Mouse (Mus musculus) kidney, adult 11 months (tissue): ENCODE measurements around the gene Klhl7.

Source experiments
- DNase-seq: peaks from one replicate; pipeline ENCODE4 v3.0.0; 2022

The Klhl7 gene

DNA sequence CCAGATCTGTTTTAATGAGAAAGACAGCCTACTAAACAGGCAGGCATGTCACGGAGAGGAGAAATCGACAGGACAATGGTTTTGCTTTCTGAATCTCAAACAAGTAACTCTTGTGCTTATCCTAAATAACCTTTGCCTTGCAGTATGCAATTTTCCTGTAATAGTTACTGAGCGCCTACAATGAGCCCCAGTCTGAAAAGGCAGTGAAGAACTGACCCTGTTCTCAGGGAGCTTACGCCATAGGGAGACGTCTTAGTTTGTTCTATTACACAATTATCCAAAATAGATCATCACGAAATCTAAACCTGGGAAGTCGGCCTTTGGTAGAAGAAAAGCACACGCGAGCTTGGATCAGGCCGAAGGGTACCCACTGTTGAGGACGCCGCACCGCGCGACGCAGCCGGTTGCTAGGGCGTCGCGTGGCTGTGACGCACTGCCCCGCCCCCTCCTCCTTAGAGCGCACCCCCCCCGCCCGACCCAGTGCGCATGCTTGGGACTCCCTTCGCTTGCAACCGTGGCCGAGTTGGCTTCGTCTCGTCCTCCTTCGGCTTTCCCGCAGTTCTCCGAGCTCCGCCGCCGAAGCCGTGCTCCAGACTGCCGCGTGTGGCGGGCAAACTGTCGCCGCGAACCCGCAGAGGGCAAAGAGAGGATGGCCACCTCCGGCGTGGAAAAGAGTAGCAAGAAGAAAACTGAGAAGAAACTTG, at the start of gene Klhl7:
TSS of gene Klhl7 (plus strand) at position 500 of the 704 bp plus-strand sequence.
- DNase-seq: peak; percentile 76

DNA sequence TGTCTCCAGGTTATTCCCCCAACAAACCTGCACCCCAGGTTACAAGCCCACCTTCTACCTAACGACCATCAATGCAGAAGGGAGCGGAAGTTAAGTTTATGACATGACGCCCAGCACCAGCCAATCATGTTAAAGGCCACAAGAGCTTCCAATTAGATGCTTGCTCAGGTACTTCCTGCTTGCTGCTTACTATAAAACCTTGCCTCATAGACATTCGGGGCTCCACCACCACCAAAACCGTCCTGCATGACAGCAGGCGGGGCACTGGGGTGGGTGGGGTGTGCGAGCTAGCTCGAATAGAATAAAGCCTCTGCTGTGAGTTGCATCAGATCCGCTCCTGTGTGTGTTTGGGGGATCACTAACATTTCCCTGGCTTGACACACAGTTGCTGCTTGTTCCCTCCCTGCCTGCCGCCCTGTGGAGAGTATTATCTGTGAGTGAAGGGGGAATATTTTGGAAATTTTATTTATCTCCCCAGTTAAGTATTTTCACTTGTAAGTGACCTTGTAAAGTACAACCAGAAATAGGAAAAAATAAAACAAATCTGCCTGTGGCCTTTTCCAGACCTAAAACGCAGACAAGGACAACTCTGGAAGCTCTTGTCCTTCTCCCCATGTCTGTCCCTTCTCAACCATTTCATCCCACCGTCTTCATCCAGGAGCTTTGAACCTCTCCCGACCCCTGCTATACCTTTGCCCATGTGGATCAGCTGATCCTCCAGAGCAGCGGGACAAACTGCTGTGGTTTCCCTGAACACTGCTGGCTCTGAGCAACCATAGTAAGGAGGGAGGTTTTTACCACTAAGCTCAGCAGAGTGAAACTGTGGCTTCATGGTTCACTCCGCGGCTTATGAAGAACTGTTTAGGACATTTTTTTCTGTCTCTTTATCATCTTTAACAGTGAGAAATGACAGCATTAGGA, 48.4 kb upstream of the Klhl7 start:
- DNase-seq: no peak

DNA sequence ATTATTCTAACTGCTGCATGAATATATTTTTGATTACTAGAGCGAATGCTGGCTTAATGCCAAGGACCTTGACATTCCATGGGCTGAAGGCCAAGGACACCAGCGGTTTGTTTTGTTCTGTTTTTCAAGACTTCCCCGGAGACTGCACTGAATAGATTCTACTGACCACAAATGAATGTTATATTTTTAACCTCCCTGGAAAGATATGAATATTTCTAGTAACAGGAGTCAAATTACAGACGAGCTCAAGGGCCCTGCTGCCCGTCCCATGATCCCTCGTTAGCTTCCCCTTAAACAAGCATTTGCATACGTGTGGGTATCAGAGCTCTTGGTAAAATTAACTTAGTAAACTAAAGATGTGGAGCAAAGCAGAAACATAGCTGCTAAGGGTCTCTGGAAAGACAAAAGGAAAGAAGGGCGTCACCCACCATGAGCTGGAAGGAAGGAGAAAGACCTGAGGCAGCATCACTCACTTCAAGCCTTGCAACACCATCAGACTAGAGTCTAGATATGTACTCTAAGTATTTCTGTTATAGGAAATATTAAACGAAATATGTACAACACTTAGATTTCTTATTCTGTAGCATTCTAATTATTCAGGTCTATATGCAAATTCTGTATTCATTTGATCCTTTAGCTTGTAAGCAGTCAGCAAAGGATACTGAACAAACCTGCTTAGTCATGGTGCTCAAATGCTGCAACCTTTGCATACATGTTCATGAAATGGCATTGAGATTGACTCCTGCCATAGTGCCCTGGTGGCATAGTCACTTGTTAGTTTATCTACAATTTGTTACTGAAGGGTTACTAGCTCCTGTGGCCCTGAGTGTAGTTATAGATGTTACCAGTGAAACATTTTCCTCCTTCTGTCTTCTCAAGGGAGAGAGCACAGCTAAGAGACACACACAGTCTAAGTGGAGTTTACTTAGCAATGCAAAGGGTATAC, 46.9 kb upstream of the Klhl7 start:
- DNase-seq: no peak

DNA sequence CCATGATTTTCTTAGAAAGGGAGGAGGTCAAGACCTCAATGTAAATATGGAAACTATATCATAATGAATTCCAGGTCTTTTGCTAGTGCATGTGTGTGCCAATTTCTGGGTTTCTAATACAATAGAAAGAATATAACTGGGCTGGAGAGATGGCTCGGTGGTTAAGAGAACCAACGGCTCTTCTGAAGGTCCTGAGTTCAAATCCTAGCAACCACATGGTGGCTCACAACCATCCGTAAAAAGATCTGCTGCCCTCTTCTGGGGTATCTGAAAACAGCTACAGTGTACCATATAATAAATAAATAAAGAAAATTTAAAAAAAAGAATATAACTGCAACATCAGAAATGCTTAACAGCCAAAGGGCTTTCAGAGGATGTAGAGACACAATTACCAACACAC, 46.0 kb upstream of the Klhl7 start:
- no peak for DNase-seq

DNA sequence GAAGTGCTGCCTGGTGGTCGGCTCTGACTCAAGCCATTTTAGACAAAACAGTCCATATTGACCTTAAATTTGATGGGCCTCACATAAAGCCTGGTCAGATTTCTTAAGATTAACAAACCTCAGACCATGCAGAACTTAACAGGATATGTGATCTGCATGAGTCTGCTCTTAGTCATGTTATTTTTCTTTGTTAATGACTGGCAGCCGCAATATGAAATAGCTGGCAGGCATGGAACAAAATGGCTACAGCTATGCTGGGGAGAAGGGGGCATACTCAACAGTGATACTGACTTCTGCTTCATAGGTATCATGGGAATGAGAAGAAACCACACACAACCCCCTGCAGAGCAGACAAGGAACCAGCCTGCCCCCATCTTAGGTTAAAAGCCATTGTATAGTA, 43.5 kb upstream of the Klhl7 start:
- DNase-seq: no peak

DNA sequence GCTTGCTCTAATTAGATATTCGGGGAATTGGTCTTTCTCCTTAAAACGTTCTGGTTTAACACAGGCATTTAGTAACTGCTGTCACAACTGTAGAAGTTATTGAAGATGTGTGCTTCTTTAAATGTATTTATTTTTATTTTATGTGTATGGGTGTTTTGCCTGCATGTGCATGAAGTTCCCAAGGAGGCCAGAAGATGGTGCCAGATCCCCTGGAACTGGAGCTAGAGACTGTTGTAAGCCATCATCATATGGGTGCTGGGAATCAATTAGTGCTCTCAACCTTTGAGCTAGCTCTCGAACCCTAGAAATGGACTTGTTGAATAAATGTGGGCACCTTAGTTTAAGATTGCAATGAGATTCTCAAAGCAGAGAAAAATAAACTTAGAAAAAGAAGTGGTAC, 42.8 kb upstream of the Klhl7 start:
- DNase-seq: no peak

DNA sequence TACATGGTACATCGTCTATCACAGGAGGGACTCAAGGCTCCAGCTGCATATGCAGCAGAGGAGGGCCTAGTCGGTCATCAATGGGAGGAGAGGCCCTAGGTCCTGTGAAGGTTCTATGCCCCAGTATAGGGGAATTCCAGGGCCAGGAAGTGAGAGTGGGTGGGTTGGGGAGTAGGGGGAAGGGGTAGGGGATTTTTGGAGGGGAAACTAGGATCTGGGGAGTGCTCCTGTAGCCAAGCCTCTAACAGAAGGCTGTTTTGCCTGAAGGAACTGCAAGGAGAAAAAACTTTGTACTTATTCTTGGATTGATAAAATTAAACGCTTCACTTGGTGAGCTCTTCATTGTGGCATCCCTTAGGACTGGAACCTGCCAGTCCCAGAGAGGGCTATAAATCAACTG, 39.5 kb upstream of the Klhl7 start:
- DNase-seq: no peak

DNA sequence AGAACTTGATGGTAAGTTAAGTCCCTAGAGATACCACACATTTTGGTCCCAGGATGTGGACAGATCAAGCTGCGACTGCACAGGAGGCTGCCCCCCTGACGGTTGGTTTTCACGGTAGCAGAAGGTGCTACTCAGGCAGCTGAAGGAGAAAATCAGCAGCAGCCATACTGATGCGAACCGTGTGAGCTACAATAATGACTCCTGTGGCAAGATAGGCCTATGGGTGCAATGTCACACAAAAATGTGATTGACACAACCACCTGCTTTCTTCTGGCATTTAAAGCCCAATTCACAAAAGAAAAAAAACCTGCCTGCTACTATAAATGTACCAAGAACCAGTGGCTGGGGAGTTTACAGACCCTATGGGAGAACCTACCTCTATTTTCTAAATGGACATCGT, 37.4 kb upstream of the Klhl7 start:
- DNase-seq: no peak

DNA sequence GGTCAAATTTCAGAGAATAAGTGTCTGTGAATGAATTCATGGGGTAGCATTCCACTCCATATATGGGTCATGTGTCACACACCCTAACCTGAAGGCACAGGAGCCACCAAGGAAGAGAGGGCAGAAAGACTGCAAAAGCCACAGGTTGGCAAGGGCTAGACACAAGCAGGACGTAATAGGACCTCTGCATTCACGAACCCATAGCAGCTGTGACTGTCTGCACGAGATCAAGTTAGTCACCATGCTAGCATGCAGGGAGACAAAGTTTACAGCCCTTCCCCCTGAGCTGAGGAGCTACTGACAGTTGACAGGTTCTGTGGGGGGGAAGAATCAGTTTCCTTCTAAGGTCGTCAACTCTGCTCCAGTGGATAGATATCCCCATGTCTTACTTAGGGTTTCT, 36.9 kb upstream of the Klhl7 start:
- no peak for DNase-seq

DNA sequence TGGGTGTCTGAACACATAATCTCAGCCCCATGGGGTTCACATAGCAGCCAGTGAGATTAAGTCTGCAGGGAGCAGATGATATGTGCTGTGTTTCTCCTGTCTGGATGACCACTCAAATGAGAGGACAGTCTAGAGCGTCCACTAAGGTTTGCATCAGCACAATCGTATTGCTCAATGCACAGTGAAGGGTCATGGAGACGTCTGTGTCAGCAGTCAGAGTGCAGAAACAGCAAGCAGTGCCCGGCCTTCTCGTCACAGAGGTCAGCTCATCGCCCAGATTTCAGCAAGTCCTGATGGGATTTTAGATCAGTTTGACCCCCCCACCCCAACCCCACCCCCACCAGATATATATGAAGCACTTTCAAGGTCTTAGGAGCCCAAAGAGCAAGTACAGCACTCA, 31.4 kb upstream of the Klhl7 start:
- no peak for DNase-seq

DNA sequence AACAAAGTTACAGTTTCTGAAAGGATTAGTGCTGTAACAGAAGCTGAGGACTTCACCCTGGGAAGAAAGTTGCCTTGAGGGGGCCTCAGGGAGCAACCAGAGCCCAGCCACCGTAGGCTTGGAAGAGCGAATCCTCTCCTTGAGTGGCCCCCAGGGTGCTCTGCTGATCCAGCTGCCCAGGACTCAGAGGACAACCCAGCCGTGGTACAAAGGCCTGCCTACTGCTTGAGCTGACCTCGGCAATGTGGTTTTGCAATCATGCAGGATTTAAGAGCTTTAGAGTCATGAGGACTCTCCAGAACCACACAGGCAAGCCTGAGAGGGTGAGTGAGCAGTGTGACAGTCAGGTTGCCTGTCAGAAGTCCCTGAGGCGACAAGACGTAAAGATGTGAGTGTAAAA, 28.4 kb upstream of the Klhl7 start:
- no peak for DNase-seq

DNA sequence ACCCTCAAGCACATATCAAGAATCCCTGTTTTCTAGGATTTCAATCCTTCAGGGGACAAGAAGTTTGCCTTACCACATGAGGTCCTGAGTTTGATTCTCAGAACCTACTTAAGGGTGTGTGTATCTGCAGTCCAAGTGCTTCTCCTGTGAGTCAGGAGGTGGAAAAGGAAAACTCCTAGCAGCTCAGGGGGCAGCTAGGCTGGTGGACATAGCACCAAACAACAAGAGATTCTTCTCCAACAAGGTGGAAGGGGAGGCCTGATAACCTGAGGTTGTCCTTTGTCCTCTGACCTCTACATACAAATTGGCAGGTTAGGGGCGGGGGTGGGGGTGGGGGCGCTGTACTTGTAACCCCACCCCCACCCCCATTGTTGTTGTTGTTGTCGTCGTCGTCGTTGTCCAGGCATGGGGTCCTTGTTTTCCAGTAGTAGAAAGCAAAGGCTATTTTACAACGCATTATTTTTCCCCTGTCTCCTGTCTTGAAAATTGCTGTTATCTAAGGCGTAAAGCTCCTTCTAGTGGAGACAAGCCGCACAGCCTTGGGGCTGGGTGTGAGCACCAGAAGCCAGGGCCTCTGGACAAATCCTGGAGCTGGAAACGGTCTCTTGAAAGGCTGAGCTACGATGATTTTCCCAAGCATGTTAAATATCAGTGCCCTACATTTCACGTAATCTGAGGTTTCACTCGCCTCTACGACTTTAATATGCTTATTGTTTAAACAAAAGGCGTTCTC, 23.3 kb upstream of the Klhl7 start:
- DNase-seq: peak; percentile 73

DNA sequence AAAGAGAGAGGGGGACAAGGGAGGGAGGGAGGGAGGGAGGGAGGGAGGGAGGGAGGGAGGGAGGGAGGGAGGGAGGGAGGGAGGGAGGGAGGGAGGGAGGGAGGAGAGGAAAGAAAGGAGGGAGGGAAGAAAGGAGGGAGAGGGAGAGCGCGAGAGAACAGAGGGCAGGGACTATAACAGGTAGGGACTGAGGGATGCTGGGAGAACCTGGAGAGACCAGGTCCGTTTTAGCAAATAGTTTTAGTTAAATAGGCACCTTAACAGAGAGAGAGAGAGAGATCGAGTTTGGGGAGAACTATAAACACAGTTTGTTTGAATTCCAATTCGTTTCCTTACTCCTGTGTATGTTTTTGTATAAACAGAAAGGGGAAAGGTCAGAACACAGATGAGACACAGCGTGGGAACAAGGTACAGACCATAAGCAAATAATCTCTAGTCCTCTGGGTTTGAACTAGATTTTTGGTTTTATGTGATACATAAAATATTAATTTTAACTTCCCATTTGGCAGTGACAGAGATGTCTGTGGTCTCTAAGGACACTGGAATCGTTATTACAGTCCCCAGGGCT, 22.6 kb upstream of the Klhl7 start:
- no peak for DNase-seq

DNA sequence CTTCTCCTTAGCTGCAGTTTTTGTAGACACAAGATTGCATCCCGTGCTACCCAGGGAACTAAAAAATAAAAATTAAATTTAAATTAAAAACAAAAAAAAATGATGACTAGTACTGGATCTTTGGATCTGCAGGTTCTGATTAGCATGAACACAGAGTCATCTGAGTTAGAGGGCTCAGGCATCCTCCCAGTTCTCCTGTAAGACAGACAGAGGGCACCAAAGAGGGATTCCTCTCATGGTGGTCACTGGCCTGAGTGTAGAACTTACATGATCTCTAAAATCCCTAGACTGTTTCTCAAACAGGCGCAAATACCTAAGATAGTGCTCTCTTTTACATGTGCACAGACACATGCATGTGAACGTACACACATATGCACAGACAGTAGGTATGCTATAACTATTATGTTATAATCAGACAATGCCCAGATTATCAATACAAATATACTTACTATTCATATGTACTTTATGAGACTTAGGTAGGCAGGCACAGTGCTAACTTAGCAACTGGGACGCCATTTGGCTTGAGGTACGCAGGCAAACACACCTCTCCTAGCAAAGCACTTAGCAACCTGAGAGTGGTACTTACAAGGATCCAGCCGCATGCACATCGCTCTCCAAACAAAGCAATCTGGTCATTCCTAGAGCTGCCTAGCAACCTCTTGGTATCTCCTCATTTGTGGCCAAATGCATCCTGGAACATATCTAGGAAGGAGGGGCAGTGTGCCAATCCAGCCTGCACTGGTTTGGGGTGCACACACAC, 21.8 kb upstream of the Klhl7 start:
- no peak for DNase-seq

DNA sequence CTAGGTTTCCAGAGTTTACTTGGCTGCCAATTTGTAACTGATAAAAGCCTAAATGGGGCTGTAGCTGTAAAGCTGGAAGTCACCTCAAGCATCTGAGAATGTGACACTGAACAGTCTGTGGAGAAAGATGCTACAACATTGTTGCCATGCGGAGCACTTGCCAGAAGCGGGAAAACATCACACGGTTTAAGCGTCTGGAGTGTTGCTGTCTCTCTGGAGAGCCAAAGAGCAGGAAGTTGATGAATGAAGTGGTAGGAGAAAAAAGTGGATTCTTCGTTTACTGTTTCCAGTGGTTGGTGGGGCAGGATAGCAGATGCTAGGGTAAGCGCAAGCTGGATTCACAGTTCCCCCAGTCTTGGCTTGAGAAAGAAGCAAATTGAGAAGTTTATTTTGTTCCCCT, 19.6 kb upstream of the Klhl7 start:
- no peak for DNase-seq

DNA sequence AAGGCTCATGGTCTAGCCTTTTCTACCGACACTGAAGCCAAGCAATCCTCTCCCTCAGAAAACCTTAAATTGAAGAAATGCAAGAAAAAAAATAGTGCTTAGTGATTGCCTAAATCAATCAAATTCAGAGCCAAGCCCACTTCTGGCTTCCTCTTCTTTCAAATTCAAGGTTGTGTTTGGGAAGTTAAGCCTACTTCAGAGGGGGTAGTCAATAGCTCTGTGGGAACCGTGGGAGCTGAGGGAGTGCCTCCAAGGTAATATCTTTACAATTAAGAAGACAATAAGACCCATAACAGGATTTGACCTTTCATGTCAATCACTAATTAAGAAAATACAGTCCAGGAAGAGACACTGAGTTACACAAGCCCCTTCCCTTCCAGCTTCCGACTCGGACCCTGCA, 15.6 kb upstream of the Klhl7 start:
- DNase-seq: no peak

DNA sequence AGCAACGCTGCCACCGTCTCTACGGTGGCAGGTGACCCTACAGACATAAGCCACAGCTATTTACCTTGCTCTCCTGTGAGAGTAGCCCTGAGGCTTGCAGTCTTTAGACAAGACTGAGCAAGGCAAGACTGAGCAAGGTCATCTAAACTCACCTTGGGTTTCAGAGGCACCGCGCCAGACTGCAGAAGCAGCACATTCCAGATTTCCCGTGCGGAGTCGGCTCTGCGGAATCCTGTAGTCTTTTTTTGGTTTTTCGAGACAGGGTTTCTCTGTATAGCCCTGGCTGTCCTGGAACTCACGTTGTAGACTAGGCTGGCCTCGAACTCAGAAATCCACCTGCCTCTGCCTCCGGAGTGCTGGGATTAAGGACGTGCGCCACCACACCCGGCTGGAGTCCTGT, 14.2 kb upstream of the Klhl7 start:
- peak; percentile 40 for DNase-seq

DNA sequence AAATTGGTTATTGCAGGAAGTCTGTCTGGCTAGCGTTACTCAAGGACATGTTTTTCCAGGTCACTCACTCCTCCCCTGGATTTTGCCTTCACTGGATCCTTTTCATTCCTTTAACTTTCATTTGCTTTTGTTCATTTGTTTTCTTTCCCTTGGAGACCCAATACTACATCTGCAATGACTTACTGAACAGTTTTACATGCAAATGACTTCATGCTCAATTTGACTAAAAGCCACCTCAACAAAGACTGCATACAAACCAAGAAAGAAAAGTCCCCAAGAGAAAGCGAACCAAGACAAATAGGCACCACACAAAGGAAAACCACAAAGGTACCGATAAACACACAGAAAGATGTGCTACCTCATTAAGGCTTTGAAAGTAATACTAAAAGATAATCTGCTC, 13.5 kb upstream of the Klhl7 start:
- no peak for DNase-seq

DNA sequence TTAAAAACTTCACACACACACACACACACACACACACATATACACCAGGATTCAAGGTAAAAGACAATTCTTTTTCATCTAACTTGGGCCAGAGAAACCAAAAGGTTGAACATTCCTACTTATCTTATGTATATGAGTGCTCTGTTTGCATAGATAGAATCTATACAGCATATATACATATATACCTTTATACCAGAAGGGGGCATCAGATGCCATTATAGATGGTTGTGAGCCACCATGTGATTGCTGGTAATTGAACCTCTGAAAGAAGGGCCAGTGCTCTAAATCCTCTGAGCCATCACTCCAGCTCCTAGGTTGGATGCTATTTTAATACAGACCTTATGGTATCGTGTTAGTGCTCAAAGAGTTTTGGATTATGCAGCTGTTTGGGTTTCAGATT, 12.0 kb upstream of the Klhl7 start:
- no peak for DNase-seq

DNA sequence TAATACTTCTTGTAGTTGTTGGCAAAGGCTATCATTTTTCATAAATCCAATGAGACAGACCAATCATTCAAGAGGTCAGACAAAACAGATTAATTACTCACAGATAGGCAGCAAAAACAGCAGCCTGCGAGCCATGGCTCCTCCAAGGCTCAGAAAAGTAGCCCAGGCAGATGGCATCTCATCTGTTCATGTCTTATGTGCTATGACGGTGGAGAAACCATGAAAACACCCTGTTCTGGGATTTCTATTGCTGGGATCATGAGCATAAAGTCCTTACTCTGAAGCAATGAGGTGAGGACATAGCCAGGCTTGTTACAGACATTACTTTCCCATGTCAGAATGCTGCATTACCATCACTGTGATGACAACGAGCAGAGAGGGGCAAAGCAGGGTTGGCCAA, 7.9 kb upstream of the Klhl7 start:
- no peak for DNase-seq

DNA sequence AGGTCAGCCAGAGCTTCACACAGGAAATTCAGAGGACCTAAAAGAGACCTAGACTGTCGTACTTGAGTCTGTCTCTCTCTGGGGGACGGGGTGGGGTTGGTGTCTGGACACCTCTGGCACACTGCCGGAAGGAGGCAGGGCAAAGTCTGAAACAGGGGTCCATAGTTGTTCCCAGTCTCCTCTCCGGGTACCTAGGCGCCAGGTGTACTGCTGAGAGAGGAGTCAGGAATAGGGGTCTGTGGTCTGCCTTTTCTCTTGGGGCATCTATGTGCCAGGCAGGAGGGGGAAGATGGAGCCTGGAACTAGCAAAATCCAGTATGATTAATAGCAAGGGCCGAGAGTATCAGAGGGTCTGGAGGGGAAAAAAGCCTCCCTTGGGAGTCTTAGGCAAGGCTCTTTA, 5.0 kb upstream of the Klhl7 start:
- no peak for DNase-seq
